Mouse (Mus musculus): Measurements from ENCODE around the gene Exosc8. TPM values are rescaled to one million over a fixed set of nuclear protein-coding genes. Genes with fewer than 3 reads are reported as not detected.

The Exosc8 gene
- polyA plus RNA-seq (2015; fragmentation: Illumina TruSeq; extraction: RNeasy Lipid Tissue Mini Kit (QIAGEN cat#74804); ENCODE audit: insufficient read depth, low replicate concordance): 97.6 TPM

GRCm38 (mm10) chr3:54735247-54736046 is at the start of gene Exosc8, which contains the start of gene Alg5:
Gene Exosc8 (minus strand): TSS chr3:54735393.
Gene Alg5 (plus strand): TSS chr3:54735539.

GRCm38 (mm10) chr3:54755145-54756041 is 20.2 kb upstream of the Exosc8 start, which contains the start of gene Smad9:
Gene Smad9 (plus strand): TSS chr3:54755582.

GRCm38 (mm10) chr3:54714253-54714652 is 20.9 kb downstream of the Exosc8 start, which contains the start of gene Gm21958:
Gene Gm21958 (minus strand): TSS chr3:54714353.

GRCm38 (mm10) chr3:54692202-54693055 is 42.8 kb downstream of the Exosc8 start, which contains the start of gene Supt20:
Gene Supt20 (plus strand): TSS chr3:54692807.

Other genes starting within 250 kb of the Exosc8 start
- gene Supt20, start 42.6 kb downstream of the Exosc8 start, polyA plus RNA-seq (2015; fragmentation: Illumina TruSeq; extraction: RNeasy Lipid Tissue Mini Kit (QIAGEN cat#74804); ENCODE audit: insufficient read depth, low replicate concordance): 162 TPM
- not detected for gene Gm21958, start 21.0 kb downstream of the Exosc8 start, polyA plus RNA-seq (2015; fragmentation: Illumina TruSeq; extraction: RNeasy Lipid Tissue Mini Kit (QIAGEN cat#74804); ENCODE audit: insufficient read depth, low replicate concordance)
- gene Alg5, start 146 bp upstream of the Exosc8 start, polyA plus RNA-seq (2015; fragmentation: Illumina TruSeq; extraction: RNeasy Lipid Tissue Mini Kit (QIAGEN cat#74804); ENCODE audit: insufficient read depth, low replicate concordance): 47.2 TPM
- 0.66 TPM for gene Smad9, start 20.2 kb upstream of the Exosc8 start, polyA plus RNA-seq (2015; fragmentation: Illumina TruSeq; extraction: RNeasy Lipid Tissue Mini Kit (QIAGEN cat#74804); ENCODE audit: insufficient read depth, low replicate concordance)
- 29.7 TPM for gene Rfxap, start 72.4 kb upstream of the Exosc8 start, polyA plus RNA-seq (2015; fragmentation: Illumina TruSeq; extraction: RNeasy Lipid Tissue Mini Kit (QIAGEN cat#74804); ENCODE audit: insufficient read depth, low replicate concordance)
- not detected for gene Sertm1, start 180.5 kb upstream of the Exosc8 start, polyA plus RNA-seq (2015; fragmentation: Illumina TruSeq; extraction: RNeasy Lipid Tissue Mini Kit (QIAGEN cat#74804); ENCODE audit: insufficient read depth, low replicate concordance)

Measured in spleen, adult 10 weeks (tissue).